ENCODE assay signal across 23 mouse cellular contexts in genomic region chr14:102492376-102492775, GRCm38 (mm10).
"Had no signal": no experiment of that assay in that cellular context is flagged by ENCODE, and none has a peak within 500 bp of the region (broad histone marks: within the 10 kb centered on the region; RNA-seq: fewer than 3 reads in every experiment).

No protein-coding gene starts in this region.

- H3K27me3 ChIP-seq: heart, embryonic 12.5 days; hindbrain, embryonic 12.5 days; hindbrain, embryonic 15.5 days; kidney, embryonic 15.5 days; limb, embryonic 13.5 days; limb, embryonic 15.5 days; liver, embryonic 12.5 days had no signal

- DNase-seq: gastrocnemius, postnatal 14 days; gastrocnemius, postnatal 36 days; heart, adult 18-20 months; heart, postnatal 10 days; heart, postnatal 4 days; kidney, adult 11 months; kidney, postnatal 14 days; kidney, postnatal 36 days; layer of hippocampus, adult 9-11 months; layer of hippocampus, postnatal 36 days; left cerebral cortex, postnatal 4 days had no signal

- ATAC-seq: hindbrain, postnatal 0 days; intestine, embryonic 16.5 days; liver, embryonic 12.5 days had no signal

- H3K9me3 ChIP-seq: heart, embryonic 10.5 days; heart, embryonic 12.5 days; hindbrain, embryonic 10.5 days; hindbrain, embryonic 12.5 days; hindbrain, embryonic 15.5 days; kidney, embryonic 15.5 days; limb, embryonic 13.5 days; limb, embryonic 15.5 days; liver, embryonic 12.5 days had no signal

- H3K9ac ChIP-seq: heart, embryonic 12.5 days; hindbrain, embryonic 12.5 days; hindbrain, embryonic 15.5 days; kidney, embryonic 15.5 days; limb, embryonic 13.5 days; limb, embryonic 15.5 days; liver, embryonic 12.5 days had no signal

- H3K27ac ChIP-seq: heart, embryonic 10.5 days; hindbrain, embryonic 10.5 days; hindbrain, embryonic 12.5 days; hindbrain, embryonic 15.5 days; hindbrain, postnatal 0 days; kidney, embryonic 15.5 days; kidney, postnatal 0 days; limb, embryonic 13.5 days; limb, embryonic 15.5 days; liver, embryonic 12.5 days had no signal

- H3K4me3 ChIP-seq: heart, embryonic 10.5 days; heart, embryonic 12.5 days; hindbrain, embryonic 10.5 days; hindbrain, embryonic 12.5 days; hindbrain, embryonic 15.5 days; kidney, embryonic 15.5 days; limb, embryonic 13.5 days; limb, embryonic 15.5 days; liver, embryonic 12.5 days had no signal

- H3K4me2 ChIP-seq: heart, embryonic 12.5 days; hindbrain, embryonic 12.5 days; hindbrain, embryonic 15.5 days; kidney, embryonic 15.5 days; limb, embryonic 13.5 days; limb, embryonic 15.5 days; liver, embryonic 12.5 days had no signal

- H3K36me3 ChIP-seq: heart, embryonic 10.5 days; heart, embryonic 12.5 days; hindbrain, embryonic 10.5 days; hindbrain, embryonic 12.5 days; hindbrain, embryonic 15.5 days; kidney, embryonic 15.5 days; limb, embryonic 13.5 days; limb, embryonic 15.5 days; liver, embryonic 12.5 days had no signal

- H3K4me1 ChIP-seq: heart, embryonic 10.5 days; heart, embryonic 12.5 days; hindbrain, embryonic 10.5 days; hindbrain, embryonic 12.5 days; hindbrain, embryonic 15.5 days; kidney, embryonic 15.5 days; limb, embryonic 13.5 days; limb, embryonic 15.5 days; liver, embryonic 12.5 days had no signal
